Mouse (Mus musculus) frontal cortex, adult 2 months (tissue): ENCODE measurements at regions not wholly inside any gene's neighbourhood (a gene's known extent, or its start where the extent isn't known, plus 50 kb on each side); places are given as distances from the start of the nearest gene placed in this dataset.
"Not testable (repeated sequence)": the region's sequence is repeated elsewhere in the genome, so short reads cannot be mapped to it uniquely, and the experiment has no call there.

Source experiments
- DNase-seq, 2 experiments: peaks; one replicate each; pipeline ENCODE4 v3.0.0; 2022; ENCODE audit warnings: low spot score in 1 of 2; ENCODE audit errors: extremely low spot score in 1 of 2

DNA sequence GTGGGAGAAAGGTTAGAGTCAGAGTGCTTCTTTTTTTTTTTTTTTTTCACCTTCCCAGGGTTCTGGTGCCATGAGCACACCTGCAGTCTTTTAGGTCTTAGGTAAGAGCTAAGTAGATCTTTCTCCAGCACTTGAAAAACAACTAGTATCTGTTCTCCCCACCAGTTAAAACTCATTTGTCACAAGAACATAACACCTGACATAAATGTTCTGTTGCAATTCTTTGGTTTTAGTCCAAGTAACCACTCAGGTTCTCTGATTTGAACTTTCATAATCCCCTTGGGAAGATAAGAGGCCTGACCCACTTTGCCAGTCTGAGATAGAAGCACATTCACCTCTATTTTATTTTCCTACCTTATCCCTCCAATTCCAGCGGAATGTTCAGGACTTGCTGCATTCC, 225.5 kb upstream of the Zpld1 start:
- DNase-seq: no peak

DNA sequence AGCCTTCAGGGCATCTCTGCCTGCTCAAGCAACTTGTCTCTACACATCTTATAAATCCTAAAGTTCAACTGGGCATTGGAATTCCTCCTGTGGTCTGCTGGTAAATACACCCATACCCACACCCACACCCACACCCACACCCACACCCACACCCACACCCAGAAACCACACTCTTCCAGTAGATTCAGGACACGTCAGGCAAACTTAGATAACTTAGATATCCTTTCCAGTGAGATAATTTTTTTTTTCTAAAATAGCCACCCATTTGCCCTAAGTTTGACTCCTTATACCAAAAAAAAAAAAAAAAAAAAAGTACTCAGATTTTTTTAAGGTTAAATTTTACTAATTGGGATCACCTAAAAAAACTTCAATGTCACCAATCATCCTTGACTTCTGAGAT, 224.5 kb upstream of the Zpld1 start:
- no peak for DNase-seq

DNA sequence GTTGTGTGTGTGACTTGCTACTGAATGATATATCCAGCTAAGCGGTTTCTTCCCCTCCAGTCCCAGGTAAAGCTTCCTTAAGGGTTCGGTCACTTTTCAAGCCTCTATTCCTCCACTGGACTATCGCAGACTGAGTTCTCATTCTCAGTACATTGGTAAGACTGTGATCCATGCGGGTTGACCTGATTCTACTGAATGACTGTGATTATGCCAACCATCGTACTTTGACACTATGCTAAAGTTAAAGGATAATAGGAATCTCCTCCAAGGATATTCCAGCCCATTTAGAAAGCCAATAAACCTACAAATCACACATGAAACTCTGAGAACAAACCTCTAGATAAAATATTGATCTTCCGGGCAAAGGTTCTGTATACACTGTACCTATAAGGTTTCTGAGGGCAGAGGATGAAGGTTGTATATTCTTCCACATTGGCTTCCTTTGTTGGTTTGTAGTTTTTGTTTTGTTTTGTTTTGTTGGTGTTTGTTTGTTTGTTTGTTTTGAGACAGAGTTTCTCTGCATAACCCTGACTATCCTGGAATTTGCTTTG, 223.7 kb upstream of the Zpld1 start:
- no peak for DNase-seq

DNA sequence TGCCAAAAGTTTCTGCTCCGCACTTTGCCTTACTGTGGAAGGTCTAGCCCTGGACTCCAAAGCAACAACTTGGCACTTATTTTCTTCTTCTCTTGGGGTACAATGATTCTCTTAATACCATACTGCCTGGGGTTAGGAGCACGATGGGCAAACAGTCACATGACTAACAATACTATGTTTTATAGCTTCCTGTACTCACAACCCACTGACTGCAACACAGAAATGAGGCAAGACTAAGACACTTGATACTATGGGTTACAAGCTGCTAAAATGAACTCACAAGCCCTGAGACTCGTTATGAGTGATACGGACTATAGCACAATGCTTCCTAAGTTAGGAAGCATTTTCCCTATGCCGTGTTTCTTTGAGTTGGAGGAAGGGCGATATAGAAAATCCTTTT, 222.3 kb upstream of the Zpld1 start:
- no peak for DNase-seq

DNA sequence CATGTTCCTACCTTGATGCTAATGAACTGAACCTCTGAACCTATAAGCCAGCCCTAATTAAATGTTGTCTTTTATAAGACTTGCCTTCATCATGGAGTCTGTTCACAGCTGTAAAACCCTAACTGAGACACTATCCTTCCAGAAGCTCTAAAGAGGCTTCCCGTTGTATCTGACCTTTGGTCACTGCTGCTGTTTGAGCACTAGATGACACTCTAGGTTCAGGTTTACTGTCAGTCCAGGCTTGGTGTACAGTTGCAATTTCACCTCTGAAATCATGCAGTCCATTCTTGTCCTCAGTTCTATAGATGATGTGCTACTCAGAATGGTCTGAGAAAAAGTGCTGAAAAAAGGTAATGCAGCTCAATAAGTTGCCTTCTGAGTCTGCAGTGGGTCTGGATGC, 221.9 kb upstream of the Zpld1 start:
- DNase-seq: no peak

DNA sequence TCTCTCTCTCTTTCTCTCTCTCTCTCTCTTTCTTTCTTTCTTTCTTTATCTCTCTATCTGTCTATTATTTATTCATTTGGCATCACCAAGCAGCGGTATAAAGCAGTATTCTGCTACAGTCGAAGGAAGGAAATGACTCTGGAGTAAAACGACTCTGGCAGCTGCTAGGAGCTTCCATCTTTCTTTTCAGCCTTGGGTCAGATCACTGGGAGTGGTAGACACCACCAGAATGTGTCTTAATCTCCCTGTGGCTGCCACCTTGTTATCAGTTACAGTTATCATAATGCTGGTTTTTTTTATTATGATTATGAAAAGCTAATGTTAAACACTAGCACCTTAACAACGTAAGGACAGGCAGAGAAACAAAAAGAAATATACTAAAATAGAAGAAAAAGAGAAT, 219.2 kb upstream of the Zpld1 start:
- no peak for DNase-seq

DNA sequence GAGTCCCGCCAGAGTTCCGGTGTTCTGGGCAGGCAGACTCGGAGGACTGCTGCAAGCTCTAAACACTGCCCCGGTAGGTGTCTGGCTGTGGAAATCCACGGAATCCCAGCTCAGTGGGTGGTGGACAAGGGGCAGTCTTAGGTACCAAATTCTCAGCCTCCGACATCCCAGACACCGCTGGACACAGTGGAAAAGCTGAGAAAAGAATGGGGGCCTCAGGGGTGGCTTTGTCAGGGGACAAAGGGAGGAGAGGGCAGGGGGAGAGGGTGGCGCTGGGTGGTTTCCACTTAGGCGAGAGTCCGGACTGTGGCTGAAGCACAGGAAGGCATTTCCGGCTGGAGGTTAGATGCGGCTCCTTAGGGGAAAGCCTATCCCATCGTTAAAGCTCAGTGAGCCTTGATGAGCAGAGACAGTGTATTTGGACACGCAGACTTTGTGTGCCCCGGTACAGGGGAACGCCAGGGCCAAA, 217.5 kb upstream of the Zpld1 start:
- no peak for DNase-seq

DNA sequence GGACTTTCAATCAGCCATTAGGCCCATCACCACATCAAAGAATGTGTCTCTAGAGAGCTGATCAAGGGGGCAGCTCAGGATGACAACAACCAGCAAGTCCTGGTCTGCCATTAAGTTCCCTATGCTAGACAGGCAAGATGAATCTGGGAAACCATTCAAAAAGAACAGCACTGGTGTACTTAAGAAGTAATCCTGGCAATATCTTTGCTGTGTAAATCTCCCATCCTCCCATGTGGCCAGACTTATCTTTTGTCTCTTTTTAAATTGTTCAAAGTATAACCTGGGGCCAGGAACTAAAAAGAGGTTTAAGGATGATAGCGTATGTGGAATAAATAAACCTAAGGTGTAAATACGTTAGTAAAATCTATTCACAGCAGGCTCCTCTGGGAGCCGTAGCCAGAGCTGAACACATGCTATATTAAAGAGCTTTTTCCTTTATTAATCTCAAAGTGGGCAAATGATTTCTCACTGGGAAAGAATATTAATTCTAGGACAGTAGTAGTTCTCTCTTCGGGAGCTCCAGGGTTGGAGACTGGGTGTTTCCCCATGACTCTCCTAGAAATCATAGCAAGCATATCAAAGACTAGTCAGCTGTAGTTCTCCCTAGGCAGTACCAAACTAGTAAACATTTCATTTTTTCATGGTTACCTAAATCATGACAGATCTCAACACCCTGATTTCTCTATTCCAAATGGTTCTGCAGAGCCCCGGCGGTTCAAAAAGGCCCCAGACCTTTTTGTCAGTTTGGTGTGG, 216.8 kb upstream of the Zpld1 start:
- no peak for DNase-seq

DNA sequence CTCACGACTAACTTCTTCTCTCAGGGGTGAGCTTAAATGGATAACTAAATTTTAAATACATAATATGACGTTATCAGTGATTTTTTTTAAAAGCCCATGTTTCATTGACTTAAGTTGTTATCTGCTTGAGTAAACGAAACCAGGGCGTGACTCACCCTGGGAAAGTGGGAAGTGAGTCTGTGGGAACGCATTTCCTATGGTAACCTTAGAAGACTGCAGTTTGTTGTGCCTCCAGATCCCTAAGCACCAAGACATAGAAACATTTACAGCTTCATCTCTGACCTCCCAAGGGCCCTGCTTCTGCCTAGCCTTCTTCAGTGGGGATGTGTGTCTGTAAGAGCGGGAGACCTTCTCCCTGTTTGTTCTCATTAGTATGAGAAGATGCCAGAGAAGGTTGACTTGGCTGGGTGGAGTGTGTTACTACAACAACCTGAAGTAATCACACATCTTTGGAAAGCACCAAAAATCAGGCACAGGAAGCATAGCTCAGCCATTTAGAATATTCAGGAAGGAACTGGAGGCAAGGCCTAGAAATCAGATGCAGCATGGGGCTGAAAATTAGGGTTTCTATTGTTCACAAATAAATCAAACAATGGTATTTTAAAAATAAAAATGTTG, 207.1 kb upstream of the Zpld1 start:
- no peak for DNase-seq

DNA sequence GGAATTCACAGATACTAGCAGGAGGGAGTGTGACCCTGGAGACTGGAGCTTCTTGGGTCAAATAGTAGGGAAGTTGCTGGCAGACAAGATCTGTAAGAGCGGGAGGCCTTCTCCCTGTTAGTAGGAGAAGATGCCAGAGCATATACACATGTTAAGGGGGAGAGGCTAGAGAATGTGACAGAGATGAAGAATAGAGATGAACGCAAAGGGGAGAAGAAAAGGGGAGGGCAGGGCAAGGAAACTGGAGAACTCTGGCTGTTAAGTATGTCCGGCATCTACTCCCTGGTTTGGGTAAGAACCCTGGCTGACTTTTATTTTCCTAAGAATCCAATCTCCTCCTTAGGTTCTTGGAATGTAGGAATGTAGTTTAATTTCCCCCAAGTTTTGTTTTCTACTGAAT, 206.5 kb upstream of the Zpld1 start:
- no peak for DNase-seq

DNA sequence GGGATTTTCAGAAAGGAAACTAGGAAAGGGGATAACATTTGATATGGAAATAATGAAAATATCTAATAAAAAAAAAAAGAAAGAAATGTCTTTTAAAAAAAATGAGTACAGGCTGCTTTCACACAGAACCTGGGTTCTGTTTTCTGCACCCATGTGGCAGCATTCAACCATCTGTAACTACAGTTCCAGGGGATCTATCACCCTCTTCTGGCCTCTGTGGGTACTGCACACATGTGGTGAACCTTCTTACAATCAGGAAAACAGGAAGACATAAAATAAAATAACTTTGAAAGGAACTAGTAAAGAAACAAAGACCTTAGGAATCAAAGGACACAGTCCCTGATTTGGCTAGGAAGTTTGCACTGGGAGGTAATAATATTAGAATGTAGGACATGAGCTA, 205.5 kb upstream of the Zpld1 start:
- DNase-seq: no peak

DNA sequence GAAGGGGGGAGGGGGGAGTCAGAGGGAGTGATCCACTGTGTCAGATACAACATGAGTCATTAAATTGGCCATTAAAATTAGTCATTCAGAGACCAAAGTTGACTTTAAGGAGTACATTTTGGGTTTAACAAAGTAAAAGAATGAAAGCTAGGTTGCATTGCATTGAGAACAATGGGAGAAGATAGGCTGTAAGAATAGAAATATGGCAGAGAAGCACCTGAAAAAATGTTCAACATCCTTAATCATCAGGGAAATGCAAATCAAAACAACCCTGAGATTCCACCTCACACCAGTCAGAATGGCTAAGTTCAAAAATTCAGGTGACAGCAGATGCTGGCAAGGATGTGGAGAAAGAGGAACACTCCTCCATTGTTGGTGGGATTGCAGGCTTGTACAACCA, 202.0 kb upstream of the Zpld1 start:
- DNase-seq: not testable (repeated sequence)

DNA sequence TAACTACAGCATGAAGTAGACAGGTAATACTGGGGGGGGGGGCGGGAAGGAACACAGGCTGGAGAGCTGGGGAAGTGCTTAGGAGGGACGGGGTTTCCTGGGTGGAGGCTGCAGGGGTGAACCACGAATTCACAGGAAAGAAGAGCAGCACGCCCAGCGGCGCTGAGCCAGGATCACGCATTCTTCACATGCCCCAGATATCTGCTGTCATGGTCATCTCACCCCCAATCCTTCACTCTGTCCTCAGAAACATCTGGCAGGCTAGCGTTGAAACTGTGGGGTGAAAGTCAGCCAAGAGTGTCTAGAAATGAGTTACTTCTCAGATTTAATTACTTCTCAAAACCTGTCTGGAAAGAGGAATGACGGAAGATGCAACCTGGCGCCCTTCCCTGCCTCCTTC, 197.3 kb upstream of the Zpld1 start:
- no peak for DNase-seq

DNA sequence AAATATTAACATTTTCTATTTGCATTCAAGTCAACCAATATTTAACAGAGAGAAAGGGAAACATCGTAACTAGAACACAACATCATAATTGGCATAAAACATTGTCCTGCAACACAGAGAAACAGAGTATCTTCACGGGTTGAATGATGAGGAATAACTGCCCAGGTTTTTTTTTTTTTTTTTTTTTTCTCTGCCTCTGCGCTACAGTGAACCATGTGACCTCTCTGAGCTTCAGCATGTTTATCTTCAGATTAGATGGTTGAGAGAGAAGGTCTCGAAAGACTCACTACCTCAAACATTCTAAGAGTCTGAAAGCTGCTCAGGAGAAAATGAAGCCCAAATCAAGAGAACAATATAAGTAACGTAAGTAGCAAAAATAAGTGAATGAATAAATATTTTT, 196.4 kb upstream of the Zpld1 start:
- no peak for DNase-seq

DNA sequence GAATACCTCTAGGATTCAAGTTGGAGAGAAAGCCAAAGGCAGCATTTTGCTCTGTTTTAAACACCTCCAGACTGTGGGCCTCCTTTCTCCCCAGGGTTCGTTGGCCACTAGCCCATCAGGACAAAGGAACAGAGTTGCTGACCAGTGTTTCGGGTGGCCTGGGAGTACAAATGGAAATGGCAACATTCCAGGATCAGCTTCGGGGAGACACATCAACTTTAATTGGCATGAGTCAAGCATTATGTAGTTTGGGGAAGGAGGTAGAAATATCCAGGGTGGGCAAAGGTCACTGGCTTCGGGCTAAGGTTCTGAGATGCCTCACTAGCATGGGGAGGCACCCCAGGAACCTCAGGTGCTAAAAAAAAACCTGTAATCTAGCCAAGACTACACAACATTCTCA, 194.3 kb upstream of the Zpld1 start:
- DNase-seq: no peak

DNA sequence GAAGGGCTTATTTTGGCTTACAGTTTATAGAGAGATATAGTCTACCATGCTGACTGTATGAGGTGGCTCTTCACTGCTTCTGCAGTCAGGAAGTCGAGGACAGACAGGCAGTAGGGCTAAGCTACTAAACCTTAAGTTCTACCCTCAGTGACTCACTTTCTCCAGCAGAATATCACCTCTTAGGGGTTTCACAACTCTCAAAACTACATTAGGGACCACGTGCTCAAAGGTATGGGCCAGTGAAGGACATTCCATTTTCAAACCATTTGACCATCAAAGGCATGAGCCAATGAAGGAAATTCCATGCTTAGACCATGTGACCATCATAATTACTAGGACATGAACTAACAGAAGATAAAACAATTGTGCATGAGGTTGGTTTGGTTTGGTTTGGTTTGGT, 186.6 kb upstream of the Zpld1 start:
- no peak for DNase-seq

DNA sequence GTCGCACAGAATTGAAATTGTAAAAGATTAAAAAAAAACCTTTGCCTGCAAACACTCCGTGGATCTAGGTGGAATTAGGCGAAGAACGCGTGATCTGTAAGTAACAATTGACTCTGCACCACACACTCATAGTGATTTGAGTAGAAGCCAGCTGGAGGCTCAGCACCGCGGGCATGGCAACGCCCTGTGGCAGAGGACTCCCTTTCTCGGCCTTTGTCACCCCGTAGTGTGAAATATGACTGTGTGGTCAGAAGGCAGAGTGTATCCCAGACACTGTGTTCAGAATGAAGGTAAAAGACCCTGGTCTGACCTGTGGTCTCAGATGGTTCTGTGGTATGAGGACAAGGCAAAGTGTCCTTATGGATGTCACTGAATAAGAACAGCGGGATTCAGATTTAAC, 183.0 kb upstream of the Zpld1 start:
- DNase-seq: no peak

DNA sequence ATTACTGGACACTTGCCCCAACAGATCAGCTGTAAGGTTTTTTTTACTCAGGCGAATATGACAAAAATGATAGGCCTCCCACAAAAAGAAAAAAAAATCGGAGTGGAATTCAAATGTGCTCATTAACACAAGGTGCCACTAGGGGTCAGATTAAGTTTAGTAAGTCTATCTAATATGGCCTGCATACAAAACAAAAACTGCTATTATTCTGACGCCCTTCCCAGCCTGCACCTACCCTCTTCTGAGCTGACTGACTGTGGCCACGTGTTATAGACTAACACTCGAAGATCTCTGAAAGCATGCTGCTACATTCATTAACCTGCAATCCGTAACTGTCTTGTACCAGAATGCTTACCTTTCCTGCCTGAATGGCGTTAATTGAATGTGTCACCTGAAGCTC, 182.5 kb upstream of the Zpld1 start:
- DNase-seq: peak in 1 of 2 experiments; percentile 48

DNA sequence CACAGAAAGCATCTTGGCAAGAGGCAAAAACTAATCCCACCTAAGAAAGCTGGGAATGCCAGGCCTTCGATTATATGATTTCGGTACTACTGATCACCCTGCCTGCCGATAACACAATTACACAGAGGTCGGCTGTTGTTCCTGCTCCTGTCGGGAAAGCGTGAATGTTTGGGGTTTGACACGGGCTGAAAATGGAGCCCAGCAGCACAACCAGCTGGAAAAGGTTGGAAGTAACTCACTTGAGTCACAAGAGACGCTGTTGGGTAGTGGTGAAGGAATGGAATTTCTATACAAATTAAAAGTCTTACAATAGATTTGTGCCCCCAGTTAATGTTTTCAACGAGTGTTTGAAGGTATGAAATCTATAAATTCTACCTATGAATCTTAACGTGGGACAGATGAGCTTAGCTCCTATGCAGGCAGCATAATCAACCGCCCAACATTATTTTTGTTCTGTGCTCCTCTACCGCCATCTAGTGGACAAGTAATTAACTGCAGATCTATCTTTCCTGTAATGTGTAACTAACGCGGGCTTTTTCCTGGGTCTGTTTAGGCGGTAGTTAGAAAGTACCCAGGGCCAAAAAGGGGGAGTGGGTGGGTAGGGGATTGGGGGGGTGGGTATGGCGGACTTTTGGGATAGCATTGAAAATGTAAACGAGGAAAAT, 178.9 kb upstream of the Zpld1 start:
- DNase-seq: peak; percentile 33 to 93

DNA sequence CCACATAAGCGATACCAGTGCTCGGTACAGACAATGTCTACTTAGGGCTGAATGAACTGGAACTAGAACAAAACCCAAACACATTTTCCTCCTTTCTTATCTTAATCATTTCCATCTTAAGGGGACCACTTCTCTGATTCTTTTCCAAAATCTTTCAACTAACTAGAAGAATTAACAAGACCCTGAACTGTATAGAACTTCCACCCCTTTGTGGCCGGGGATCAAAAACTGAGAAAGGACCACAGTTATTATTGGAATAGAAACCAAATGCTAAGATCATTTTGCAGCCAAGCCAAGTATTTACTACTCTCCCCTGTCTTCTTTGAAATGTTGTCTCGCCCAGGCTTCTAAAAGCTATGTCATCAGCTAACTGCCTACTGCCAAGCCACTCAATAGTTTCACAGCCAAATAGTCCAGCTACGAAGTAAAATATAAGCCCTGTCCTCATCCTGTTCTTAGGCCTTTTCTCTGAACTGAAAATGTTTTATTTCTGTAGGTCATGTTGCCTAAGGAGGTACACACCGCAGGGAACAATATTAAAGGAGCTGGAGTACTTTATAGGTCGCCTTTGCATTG, 177.3 kb upstream of the Zpld1 start:
- no peak for DNase-seq

DNA sequence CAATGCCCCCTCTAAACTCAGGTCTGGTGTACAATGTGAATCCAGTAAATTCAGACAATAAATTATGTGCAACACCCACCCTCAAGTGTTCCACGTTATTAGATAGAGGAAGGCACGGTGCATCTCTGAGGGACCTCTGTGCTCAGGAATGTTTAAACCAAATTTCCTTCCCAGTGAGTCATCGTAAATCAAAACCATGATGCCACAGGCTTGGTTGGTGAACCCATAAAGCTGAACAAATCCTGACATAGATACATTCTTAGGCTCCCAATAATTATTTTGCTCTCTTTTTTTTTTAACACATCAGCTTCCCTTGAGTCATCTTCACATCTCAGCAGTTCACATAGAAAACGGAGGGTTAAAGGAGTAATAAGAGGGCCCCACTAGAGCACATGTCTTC, 173.6 kb upstream of the Zpld1 start:
- DNase-seq: no peak
